Mouse (Mus musculus) gastrocnemius, postnatal 4 days (tissue): ENCODE results near the gene Svop. TPM values are rescaled to one million over a fixed set of nuclear protein-coding genes. Genes with fewer than 3 reads are reported as not detected.
A peak's percentile ranks its signal among the peaks of the same experiment; 100 is the strongest.

Experiments used
- DNase-seq, 2 experiments: peaks; one replicate each; pipeline ENCODE4 v3.0.0; 2021 to 2022; ENCODE audit warnings: low spot score in 2 of 2, mixed read lengths in 2 of 2
- total RNA-seq, 2 experiments: library from RNA; stranded (reverse); gene quantifications; 2 replicates each; pipeline ENCODE4 v1.2.3; 2021

Gene Svop
- total RNA-seq, 2 experiments from 2014 or later: not detected

GRCm38 (mm10) chr5:114106391-114106935 lies 15.1 kb upstream of the Svop start:
- DNase-seq: no peak

DNA sequence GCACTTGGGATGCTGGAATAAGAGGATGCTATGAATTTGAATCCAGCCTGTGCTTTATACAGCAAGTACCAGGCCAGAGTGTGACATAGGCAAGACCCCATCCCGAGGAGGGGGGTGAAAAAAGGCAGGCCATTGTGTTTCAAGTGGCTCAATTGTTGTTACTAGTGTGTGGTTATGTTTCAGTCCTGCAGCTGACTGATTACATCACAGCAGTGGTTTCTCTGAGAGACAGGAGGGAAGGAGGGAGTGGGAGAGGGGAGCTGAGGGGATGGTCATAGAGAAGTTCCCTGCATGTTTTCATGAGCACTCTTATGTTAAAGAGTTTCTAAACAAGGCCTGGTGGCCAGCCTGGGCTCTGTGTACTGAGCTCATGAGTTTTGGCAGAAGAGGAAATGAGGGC lies 11.4 kb upstream of the Svop start:
- no peak for DNase-seq

GRCm38 (mm10) chr5:114101873-114102272 lies 10.5 kb upstream of the Svop start:
- no peak for DNase-seq

DNA sequence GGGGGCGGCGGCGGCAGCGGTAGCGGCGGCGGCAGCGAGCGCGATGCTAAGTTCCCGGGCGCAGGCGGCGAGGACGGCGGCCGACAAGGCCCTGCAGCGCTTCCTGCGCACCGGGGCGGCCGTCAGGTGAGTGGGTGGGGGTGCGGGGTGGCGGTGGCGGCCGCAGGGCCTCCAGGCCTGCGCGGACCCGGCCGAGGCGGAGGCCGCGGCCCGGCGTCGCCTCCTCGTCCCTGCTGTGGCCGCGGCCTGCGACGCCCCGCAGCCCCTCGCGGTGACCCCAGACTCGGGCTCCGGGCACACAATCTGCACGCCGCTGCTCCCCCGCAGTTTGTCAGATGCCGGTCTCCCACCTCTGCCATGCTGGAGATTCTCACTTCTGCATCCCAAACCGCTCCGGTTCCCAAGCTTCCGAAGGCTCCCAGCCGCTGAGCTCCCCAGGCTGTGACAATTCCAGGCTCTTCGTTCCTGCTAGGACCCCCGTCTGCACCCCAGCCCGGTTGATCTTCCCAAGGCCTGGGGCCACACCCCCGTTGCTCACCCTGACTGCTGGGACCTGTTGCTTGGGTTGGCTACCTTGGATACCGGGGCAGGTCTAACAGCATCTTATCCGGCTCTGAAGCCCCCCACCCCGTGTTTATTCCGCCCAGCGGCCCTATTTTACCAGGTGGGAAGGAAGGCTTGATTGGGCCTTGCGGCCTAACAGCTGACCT lies 9.2 kb upstream of the Svop start:
- no peak for DNase-seq

GRCm38 (mm10) chr5:114099709-114100389 lies 8.5 kb upstream of the Svop start:
- DNase-seq: peak; percentile 85 to 90

GRCm38 (mm10) chr5:114090421-114091013 lies 853 bp downstream of the Svop start:
- no peak for DNase-seq

DNA sequence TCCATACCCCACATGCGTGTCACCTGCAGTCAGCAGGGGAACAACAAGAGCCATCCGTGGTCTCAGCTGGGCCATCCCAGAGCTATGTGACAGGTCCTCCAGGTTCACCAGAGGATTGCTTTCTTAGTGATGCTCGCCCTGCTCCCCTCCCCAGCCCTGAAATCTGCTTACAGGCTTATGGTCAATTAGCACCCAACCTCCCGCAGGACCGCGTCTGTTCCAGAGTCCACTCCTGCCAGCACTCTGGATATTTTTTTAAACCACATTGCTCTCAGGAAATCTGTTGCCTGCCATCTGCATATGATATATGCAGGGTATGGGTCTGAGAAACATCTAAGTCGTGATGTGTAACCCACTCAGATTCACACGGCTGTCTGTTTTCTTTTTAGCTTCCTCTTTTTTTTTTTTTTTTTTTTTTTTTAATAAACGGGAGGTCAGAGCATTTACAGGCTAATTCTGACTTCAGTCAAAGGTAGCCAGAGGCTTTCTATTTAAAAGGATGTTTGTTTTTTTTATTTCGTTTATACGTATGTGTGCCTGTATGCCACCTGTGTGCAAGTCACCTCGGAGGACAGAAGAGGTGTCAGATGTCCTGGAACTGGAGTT lies 3.4 kb downstream of the Svop start:
- DNase-seq: no peak

DNA sequence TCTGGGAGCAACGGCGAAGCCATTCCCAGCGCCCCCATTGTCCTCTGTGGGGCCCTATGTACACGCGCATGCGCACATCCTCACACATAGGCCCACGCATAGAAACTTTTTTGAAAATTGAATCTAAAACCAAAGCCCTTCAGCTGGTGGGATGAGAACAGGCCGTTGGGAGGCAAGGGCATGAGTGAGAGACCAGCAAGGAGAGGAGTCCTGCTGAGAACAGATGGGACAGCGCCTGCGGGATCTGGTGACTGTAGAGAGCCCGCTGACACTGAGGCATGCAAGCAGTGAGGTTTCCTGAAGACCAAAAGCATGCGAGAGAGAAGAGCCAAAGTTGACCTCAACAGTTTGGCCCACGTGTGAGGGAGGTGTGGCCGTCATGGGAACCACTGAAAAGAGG lies 5.9 kb downstream of the Svop start:
- DNase-seq: no peak

GRCm38 (mm10) chr5:114077009-114077408 lies 14.4 kb downstream of the Svop start:
- no peak for DNase-seq

DNA sequence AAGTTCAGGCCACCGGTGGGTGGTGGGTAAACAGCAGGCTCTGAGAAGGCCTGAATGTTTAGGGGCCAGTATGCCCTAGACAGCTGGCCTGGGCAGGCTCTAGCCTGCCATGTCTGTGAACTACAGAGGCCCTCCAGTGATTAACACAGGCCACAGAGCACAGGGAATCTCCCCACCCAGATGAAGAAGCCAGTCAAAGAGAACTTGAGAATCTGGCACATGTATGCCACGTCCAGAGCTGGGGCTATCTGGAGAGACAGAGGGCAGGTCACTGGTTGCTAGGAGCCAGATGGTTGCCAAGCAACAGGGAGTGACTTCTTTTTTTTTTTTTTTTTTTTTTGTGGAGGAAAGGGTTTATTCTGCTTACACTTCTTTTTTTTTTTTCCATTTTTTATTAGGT lies 19.1 kb downstream of the Svop start:
- no peak for DNase-seq

- DNase-seq: no peak
Measured at GRCm38 (mm10) chr5:114070858-114071257, 20.5 kb downstream of the Svop start.

DNA sequence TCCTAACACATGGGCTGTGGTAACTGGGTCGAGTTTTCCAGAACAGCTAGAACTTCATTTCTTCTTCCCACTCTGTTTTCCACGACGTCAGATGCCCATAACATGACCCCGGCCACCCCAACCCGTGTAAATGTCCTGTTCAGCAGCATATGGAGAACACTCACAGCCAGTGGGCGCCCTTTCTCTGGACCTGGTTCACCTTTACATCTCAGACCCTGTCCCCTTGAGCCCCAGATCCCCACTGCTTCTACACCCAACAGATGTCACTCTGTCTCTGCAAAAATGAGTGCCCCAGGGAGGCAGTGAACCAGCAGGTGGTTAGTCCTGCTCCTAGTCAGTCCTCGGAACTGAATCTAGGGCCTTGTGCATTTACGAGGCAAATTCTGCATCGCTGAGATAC lies 23.4 kb downstream of the Svop start:
- DNase-seq: no peak

GRCm38 (mm10) chr5:114067543-114067942 lies 23.8 kb downstream of the Svop start:
- DNase-seq: no peak

DNA sequence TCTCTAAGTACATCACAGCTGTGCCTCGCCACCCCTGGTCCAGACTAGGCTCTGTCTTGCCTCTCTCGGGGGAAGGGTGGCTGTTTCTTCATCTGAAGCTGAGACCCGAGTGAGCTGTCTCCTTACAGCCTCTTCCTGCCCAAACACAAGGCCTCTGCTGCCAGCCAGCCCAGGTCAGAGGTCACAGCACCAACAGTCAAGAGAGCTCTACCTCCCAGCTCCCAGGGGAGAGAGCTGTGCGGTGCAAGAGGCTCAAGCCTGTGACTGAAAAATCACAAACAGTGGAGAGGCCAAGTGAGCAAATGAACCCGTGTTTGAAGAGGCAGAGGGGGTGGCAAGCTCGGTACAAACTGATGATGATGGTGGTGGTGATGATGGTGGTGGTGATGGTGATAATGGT lies 24.8 kb downstream of the Svop start:
- DNase-seq: no peak

- DNase-seq: no peak
Measured at GRCm38 (mm10) chr5:114065161-114065560, 26.2 kb downstream of the Svop start, which contains the start of gene Usp30. Usp30 (plus strand) TSS chr5:114065461.

- DNase-seq: no peak
Measured at GRCm38 (mm10) chr5:114063958-114064357, 27.4 kb downstream of the Svop start.

- no peak for DNase-seq
Measured at GRCm38 (mm10) chr5:114061675-114062074, 29.7 kb downstream of the Svop start.

DNA sequence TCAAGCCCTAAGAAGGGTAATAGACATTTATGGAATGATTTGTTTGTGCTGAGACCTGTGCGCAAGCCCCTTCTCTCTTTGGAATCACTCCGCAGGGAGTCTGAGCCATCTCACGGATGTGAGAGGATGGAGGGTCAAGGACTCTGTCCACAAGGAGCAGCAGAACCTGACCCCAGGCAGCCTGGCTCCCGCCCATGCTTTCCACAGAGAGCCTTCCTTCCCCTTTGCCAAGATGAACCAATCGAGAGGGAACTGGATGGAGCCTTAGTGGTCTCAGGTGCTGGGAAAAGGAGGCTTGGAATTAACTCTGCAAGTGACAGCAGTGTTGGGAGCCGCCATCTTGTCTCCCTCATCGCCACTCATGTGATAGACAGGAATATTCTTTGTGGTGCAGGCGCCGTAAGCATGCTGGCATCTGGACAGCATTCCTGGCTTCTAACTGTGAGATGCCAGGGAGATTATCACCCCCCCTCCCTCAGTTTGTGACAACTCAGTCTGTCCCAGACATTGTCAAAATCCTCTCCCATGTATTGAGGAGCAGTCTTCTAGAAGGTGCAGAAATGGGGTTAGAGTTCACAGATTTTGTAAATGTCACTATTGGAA lies 34.1 kb downstream of the Svop start:
- DNase-seq: no peak

GRCm38 (mm10) chr5:114052246-114052761 lies 39.1 kb downstream of the Svop start:
- peak; percentile 71 to 78 for DNase-seq

- no peak for DNase-seq
Measured at GRCm38 (mm10) chr5:114048731-114049308, 42.5 kb downstream of the Svop start.

GRCm38 (mm10) chr5:114047182-114047581 lies 44.2 kb downstream of the Svop start:
- no peak for DNase-seq
